Mouse (Mus musculus): ENCODE measurements around the gene Fos.

DNA sequence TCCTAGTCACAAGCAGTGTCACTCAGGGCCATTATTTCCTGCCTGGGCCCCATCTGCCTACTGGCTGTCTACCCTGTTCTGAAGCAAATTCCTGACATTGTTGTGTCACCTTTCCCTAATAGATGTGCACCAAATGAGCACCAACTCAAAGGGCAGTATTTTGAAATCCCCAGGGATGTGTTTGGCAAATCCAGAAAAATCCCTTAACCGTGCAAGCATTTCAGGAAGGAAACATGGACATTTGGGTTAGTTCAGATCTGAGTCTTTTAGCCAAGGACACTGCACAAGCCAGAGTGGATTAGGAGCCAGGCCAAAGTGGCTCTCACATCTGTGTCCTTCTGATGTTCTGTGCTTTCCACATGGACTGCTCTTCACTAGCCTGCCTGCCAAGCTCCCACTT lies 48.0 kb downstream of the Fos start:
- TF ChIP-seq CTCF (IDR thresholded peaks at IDR 0.05; ENCODE audit: insufficient read depth, low read length) (no peak), POLR2A (IDR thresholded peaks at IDR 0.05; ENCODE audit: borderline replicate concordance, extremely low read depth, low read depth, low read length) (no peak)
